Mouse (Mus musculus): ENCODE measurements at regions not wholly inside any gene's neighbourhood (a gene's known extent, or its start where the extent isn't known, plus 50 kb on each side); places are given as distances from the start of the nearest gene placed in this dataset.

DNA sequence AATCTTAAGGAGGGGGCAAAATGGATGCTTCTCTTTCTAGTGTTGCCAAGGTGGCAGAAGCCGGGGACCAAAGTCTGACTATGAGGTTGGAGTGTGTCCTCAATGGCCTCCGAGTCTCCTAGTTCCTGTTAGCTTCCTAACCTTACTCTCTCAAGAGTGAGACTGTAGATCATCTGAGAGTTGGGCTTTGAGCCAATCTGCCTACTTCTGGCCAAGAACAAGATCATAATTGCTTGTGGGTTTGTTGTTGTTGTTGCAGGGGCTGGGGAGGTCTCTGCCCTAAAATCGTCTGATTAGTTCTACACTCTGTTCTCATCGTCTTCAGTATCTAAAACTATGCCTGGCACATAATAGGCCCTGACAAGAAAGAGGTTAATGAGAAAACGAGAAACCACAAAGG is 110.8 kb upstream of the Syt6 start:
- DNase-seq (ENCODE audit: low spot score) = no peak

DNA sequence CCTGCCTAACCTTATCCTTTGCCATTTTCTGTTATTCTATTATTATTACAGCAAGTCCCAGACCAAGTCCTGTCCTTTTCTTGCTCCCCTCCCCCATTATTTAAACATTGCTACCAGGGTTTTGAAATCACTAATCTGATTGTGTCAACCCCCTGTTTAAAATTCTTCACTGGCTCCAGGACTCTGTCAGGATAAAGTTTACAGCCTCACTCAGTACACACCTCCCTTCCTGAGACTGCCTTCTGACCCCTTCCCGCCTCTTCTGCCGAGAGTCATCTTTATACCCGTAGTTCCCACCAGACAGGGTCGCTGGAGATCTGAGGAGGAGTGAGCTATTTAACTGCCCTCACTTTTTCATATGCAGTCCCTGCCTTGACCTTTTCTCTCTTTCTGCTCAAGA is 110.3 kb upstream of the Syt6 start:
- DNase-seq (ENCODE audit: low spot score) = no peak

DNA sequence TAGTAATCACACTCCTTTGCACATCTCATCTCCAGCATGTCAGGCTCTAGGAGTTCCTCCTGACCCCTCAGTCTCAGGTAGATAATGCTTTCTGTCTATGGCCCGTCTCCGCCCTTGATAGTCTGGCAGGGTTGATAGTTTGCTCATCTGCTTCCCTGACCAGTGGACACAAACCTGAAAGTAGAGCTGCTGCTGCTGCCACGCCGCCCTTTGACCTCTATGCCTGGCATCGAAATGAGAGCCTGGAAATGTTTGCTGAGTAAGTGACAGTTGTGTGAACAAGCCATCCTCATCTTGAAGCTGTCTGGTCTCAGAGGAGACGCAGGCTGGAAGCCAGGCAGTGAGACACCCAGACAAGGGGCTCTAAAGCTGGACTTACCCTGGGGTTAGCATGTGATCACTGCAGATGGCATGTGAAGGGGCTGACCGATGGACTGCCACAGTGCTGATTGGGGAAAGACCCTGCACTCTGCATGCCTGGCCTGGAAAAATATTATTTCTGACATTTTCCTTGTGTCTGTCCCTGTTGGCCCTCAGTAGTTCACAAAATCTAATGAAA is 109.8 kb upstream of the Syt6 start:
- DNase-seq (ENCODE audit: low spot score) = no peak

DNA sequence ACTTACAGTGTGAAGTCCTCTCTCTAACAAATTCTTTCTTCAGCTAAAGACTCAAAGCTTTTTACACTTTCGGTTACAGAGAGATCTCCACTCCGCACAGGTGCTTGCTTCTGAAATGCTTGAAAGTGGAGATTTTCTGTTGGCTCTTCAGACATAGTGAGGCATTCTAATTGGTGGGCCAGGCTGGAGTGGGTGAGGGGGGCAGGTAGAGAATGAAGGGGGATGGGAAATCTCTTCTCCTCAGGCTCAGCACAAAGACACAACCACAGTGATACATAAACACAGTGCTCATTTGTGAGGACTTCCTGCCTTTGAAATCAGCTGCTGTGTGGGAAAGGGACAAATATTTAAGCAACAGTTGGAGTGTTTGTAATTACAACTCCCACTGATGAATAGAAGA is 109.1 kb upstream of the Syt6 start:
- no peak for DNase-seq (ENCODE audit: low spot score)

DNA sequence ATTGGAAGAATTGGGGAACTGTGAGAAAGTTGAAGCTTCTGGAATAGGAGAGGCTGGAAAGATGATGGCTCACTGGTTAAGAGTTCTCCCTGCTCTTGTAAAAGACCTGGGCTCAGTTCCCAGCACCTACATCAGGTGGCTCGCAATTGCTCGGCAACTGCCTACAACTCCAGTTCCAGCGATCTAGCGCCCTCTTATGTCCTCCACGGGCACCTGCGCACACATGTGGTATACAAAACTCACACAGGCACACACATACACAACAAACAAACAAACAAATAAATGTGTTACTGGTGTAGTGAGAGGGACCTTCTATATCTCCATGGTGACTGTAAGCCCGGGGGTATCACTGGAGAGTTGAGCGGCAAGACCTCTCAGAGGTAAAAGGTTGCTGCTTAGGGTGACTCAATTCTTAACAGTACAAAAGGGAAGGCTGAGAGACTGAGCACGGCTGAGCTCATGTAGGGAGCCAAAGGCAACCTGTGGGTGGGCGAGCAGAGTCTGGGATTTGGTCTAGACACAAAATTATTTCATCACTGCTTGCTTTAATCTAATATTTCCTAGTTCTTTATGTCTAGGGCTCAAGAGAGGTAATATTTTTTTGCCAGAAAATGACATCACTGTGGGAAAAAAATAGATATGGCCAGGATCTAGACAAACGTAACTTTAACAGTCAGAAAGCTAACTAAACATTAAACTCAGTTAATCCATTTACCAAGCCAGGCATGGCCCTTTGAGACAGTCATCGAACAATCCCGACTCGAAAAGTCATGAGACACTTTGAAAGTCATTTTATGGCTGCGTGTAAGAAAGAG is 104.2 kb upstream of the Syt6 start:
- DNase-seq (ENCODE audit: low spot score) = no peak

DNA sequence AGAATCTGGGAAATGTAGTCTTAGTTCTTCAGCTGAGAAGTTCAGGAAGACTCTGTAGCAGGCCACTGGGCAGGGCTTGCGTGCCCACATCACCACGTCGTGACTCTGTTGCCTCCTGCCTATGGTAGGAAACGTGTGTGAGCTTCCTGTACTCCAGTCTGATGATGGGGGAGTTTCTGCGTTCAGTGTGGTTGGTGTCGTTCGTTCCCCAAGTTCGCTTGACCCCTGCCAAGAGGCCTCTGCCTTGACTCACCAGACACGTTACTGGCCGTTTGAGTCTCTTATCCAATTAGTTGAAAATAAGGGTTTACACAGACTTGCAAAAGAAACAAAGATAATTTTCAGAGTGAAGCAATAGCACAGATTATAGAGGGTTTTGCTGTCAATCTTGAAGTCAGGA is 102.4 kb upstream of the Syt6 start:
- DNase-seq (ENCODE audit: low spot score) = no peak

DNA sequence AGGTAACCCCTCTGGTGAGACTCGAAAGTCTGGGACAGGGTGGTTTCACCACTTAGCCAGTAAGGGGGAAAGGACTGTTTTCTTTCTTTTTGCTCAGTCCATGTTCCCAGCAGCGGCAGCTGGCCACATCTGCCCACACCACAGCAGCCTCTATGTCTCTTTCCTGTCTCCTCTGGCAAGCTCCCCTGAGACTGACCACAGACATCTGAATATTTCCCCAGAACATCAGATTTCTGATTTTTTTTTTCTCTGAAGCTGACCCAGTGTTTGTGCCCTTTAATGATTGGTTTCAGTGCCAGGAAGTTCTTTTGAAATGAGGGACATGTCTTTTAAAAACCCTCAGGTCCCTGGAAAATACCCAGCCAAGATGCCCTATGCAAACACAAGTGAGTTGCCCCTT is 101.7 kb upstream of the Syt6 start:
- DNase-seq (ENCODE audit: low spot score) = no peak

DNA sequence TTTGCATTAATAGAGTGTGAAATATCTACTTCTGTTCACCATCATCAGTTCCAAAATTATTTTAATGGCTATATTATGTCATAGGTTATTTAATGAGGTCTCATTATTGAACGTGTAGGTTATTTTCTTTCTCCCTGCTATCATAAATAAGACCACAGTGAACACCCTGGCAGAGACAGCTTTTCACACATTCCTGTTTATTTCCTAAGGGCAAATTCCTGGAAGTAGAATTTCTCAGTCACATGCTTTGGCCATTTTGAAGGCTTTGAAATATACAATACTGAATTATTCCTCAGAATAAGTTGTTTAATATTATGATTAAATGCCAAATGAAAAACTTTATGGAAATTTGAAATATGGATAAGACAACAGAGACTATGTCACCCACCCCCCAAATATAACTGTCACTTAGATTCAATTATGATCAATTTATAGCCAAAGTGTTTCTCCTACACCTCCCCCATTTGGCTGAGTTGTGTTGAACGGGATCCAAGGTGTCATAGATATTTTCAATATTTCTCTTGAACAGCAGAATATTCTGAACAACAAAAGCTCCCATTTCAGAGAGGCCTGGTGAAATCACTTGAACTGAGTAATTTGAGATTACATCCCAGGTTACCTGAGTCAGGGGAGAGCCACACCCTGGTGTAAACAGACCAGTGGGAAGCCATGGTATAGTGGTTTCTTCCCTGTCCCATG is 95.0 kb upstream of the Syt6 start:
- no peak for DNase-seq (ENCODE audit: low spot score)

DNA sequence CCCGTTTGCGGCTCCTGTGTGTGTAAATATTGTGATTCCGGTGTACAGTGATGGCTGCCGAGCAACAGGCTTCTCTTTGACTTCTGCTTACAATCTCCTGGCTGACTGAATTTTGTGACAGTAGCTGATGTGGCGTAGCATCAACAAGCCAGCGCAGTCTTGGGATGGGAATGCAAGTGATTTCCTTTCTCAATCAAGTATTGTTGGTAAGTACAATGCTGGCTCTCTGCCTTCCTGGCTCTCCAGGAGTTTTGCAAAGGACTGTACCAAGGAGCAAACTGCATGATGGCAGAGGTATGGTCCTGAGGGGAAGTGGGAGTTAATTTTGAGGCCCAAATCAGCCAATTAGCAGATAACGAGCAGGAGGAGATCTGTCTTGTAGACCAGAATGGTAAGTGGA is 94.4 kb upstream of the Syt6 start:
- DNase-seq (ENCODE audit: low spot score) = no peak

DNA sequence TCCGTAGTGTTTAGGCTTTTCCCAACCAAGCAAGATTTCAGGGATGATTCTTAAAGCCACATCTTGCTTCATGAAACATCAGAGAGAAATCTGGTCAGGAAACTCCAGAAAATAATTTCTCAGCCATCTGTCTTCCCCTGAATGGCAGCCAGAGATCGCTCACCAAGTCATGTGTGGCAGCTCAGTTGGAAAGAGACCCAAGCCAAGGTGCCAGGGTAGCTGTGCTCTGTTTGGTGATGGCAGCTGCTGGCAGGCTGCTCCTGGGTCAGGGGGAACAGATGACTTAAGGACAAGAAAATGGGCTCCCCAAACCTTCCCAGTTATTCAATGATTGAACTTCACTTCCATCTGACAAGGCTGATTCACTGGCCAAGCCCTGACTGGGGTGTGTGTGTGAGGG is 91.7 kb upstream of the Syt6 start:
- no peak for DNase-seq (ENCODE audit: low spot score)

DNA sequence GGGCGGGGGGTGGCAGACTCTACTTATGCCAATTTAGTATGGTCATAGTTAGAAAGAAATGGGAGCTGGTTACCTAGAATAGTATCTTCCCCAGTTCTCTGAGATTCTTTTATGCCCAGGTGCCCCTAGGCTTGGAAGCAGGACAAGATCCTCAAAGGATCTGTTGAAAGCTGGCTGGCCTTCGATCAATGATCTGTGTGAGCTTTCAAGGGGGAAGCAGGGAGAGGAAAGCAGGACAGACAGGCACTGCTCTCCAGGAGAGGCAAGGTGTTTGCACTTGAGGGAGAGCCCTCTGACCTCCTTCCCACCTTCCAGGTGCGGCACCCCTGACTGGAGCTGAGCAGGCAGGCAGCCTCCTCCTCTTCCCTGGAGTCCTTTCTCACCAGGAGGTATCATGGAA is 91.3 kb upstream of the Syt6 start:
- no peak for DNase-seq (ENCODE audit: low spot score)

DNA sequence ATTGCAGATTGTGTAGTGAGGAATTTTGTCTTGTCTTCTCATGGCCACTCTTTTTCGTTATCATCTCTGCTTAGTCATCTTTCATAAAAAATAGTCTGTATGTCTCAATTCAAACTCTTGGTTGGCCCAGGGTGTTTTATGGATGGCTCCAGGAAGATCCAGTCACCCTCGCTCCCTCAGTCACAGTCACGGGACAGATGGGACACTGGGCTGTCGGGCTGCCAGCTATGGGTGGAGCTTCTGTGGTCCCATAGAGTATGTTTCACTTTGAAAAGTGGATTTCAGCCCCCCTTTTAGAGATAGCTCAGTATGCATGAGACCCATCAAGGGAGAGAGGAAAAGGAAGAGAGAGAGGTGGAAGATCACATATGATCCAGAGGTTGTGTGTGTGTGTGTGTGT is 85.2 kb upstream of the Syt6 start:
- no peak for DNase-seq (ENCODE audit: low spot score)

DNA sequence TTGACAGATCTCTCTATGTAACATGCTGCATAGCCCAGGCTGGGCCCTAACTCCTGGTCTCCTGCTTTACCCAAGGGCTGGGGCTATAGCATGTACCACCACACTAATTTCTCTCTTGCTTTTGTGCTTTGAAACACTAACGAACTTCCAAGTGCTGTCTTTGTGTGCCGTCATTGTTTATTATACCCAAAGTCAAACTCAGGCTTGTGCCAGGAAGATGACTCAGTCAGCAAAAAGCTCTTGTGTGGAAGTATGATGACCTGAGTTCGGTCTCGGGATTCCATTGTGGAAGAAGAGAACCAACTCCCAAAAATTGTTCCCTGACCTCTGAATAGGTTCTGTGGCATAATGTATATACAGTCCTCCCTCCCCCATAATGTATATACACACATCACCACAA is 84.1 kb upstream of the Syt6 start:
- no peak for DNase-seq (ENCODE audit: low spot score)

DNA sequence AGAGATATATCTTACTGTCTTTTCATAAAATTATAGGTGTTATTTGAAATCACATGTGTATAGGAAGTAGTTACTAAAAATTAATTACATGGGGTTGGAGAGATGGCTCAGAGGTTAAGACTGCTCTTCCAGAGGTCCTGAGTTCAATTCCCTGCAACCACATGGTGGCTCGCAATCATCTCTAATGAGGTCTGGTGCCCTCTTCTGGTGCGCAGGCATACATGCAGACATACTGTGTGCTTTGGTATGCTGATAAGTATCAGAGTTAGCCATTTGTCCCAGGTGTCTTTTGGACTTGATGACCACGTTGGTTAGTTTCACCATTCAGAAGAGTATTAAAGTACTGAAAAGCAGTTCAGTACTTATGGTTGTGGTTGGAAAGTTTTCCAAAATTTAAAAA is 82.8 kb upstream of the Syt6 start:
- DNase-seq (ENCODE audit: low spot score) = peak; percentile 21

DNA sequence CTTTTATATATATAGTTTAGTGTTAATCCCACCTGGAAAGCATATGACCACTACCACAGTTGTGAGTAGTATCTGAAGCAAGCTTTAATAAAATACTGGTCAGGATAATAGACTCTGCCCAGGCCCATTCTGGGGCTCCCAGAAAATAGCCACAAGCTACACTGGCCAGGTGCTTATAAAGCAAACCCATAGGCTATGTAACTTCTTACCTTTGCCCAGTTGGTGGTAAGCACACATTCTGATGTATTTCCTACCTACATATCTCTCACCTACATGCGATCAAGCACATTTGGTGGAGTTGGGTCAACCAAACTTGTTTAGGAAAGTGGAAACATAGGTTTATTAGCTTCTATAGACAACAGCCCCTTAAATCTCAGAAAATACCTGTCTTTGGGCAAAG is 81.4 kb upstream of the Syt6 start:
- DNase-seq (ENCODE audit: low spot score) = no peak

DNA sequence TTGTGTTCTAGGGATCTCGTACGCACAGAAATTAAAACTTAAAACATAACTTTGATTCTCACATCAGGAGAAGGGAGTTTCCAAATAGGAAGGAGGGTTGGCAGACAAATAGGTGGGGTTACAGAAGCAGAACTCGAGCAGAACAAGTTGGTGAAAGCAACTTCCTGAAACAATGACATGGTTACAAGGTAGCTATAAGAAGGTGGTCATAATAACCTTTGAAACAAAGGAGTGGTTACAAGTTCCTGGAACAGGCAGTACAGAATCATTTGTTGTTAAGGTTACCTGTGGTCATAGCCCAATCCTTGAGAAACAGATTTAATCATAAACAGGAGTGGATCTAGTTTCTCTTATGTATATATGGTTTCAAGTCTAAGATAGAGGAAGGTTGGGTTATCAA is 81.0 kb upstream of the Syt6 start:
- no peak for DNase-seq (ENCODE audit: low spot score)

DNA sequence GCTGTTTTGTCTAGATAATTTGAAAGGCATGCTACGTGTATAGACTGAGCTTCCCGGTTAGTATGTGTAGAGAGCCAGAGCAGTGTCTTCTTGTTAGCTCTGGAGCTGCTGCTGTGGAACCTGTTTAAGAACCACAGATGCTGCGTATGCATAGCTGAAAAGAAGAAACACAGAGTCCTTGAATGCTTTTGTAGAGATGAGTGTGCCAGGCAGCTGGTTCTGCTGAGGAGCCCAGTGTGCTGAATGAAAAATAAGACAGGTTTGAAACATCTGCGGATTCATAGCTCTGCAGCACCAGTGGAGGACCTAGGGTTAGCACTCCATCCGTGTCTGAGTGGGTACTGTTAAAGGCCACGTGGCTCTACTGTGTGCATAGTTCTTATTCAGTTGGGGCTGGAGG is 78.9 kb upstream of the Syt6 start:
- DNase-seq (ENCODE audit: low spot score) = peak; percentile 20

DNA sequence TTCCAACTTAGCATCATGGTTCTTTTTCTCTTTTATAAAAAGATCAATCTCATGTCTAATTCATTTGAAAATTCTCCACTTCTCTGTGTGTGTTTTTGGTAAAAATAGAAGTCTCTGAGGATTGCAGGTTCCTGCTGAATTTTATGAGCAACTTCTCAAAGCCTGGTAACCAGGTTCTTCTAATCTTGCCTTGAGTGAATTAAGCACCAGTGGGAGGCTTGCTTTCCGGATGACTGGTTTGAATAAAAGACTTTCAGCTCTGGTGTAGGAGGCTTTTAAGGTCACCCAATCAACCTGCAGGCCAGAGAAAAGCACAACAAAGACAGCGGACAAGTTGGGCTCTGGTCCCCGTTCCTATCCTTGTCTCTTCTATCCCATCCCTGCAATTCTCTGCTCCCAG is 78.3 kb upstream of the Syt6 start:
- peak; percentile 16 for DNase-seq (ENCODE audit: low spot score)

DNA sequence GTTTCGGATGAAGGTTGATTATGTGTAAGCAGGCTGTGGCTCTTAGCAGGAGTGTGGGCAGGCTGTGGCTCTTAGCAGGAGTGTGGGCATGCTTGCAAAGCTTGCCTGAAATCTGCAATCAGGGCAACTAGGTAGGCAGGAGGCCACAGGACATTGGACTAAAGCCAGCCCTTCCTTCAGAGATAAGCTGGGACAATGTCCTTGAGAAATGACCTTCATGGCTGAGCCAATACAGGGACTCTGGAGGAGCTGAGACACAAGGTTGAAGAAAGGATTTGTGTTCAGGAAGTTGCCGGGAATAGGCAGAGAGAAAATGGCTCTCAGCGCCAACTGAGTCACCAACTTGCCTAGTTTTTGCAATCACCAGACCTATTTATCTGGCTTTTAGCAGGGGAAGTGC is 77.3 kb upstream of the Syt6 start:
- DNase-seq (ENCODE audit: low spot score) = peak; percentile 22

DNA sequence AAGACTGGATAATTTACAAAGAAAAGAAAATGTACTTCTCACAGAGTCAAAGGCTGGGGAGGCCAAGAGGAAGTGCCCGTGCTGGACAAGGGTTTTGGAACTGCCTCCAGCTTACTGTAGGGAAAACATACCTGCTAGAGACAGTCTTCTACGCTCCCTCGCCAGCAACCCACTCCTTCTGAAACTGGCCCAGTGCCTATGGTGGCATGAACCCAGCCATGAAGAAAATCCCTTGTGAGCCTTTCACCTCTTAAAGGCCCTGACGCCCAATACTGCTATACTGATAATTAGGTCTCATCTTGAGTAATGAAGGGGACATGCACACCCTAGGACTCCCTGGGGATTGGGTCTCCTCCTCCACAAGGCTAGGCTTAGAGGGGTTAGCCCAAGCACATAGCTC is 76.6 kb upstream of the Syt6 start:
- peak; percentile 29 for DNase-seq (ENCODE audit: low spot score)

DNA sequence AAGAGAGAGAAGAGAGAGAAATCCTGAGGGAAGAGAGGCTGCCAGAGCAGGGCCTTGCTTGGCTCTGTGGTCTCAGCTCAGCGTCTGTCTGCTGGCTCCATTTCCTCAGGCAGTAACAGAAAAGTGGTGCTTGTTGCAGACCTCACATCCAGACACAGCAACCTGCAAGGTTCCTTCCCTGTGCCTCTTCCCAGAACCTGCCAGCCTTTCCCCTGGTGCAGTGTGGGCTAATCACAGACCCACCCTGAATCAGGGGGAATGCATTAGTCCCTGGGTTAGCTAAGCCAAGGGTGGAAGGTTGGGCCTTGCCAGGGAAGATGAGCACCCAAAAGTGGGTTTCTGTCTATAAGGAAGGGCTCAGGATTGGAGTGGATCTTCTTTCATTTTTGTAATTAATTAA is 75.2 kb upstream of the Syt6 start:
- DNase-seq (ENCODE audit: low spot score) = peak; percentile 26

DNA sequence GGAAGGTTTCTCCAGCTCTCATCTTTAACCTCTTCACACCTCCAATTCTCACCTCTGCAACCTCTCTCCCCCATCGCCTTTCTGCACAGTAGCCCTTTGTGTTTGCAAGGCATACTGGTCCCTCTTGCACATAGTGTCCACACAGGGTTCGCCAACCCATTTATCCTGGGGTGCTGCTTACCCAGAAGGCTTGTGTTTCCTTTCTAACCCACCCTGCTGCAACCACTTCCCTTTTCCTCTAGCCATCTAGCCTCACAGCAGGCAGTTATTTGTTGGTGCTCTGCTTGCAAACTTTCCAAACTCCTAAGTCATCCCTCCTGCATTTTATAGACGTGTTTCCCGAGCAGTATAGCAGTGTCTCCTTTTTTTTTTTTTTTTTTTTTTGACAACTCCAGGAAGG is 74.7 kb upstream of the Syt6 start:
- peak; percentile 20 for DNase-seq (ENCODE audit: low spot score)

DNA sequence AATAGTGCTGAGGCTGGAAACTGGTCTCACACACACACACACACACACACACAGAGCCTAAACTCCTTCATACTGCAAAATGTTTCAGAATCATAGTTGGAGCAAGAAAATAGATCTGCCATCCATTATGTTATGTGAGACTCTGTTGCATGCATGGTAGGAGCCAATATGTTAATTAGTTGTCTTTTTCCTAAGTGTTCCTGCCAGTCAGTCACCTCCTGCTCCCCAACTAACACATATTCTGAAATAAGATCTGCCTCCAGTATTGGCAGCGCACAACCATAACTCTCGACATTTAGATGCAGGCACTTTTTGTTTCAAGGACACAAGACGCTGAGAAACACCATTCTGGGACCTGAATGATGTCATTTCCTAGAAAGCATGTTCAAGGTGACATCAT is 70.9 kb upstream of the Syt6 start:
- DNase-seq (ENCODE audit: low spot score) = no peak

DNA sequence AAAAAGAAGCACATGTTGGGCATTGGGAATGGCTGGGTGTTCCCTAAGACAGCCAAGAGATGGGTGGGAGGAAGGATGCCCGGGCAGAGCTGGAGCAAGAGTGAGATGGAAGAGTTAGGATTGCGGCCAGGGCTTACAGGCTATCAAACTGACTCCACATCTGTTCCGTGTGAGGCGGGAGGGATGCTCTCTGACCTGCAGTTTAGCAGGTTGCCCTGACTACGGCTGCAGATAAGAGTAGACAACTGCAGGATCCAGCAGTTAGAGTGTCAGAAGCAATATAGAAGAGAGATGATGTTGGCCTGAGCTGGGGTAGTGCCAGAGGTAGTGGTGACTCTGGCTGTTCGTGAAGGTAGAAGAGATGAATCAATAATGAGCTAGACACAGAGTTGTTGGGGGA is 61.6 kb upstream of the Syt6 start:
- DNase-seq (ENCODE audit: low spot score) = peak; percentile 33

Data from testis, postnatal 10 days (tissue).